Mouse (Mus musculus) heart, postnatal 0 days (tissue): ENCODE results near the gene Comtd1. TPM values are rescaled to one million over a fixed set of nuclear protein-coding genes. Genes with fewer than 3 reads are reported as not detected.
A peak's percentile ranks its signal among the peaks of the same experiment; 100 is the strongest.

Experiments used
- ATAC-seq: fragments of 200-750 bp; cut with Nextera tagmentation; 2 replicates; pipeline ENCODE4 v1.8.0; 2017; ENCODE audit warnings: low read depth, moderate number of reproducible peaks, moderate library complexity; ENCODE audit not compliant: insufficient read depth
- DNase-seq: peaks from one replicate; pipeline ENCODE4 v3.0.0-alpha.2; 2016; ENCODE audit warnings: low spot score
- H3K27ac ChIP-seq: fragments of 300-500 bp; sonication (generic); 2 replicates; pipeline ENCODE4 v1.5.1; 2014; ENCODE audit warnings: low read depth, mild to moderate bottlenecking
- H3K27me3 ChIP-seq: fragments of 300-500 bp; sonication (generic); 2 replicates; pipeline ENCODE4 v1.6.1; 2014; ENCODE audit warnings: low read length, mixed read lengths; ENCODE audit not compliant: control insufficient read depth, insufficient read depth
- H3K36me3 ChIP-seq: fragments of 300-500 bp; sonication (generic); replicated peaks from 2 replicates; pipeline ENCODE4 v1.6.1; 2014; ENCODE audit warnings: low read length, mixed read lengths; ENCODE audit not compliant: control insufficient read depth, insufficient read depth
- H3K4me1 ChIP-seq: fragments of 300-500 bp; sonication (generic); 2 replicates; pipeline ENCODE4 v1.6.1; 2014; ENCODE audit warnings: antibody characterized with exemption; ENCODE audit not compliant: control insufficient read depth, insufficient read depth
- H3K4me2 ChIP-seq: fragments of 300-500 bp; sonication (generic); 2 replicates; pipeline ENCODE4 v1.6.1; 2014; ENCODE audit warnings: low read depth, mild to moderate bottlenecking, low read length, moderate library complexity
- H3K4me3 ChIP-seq: fragments of 300-500 bp; sonication (generic); 2 replicates; pipeline ENCODE4 v1.5.1; 2014; ENCODE audit warnings: low read depth, low read length
- H3K9ac ChIP-seq: fragments of 300-500 bp; sonication (generic); replicated peaks from 2 replicates; pipeline ENCODE4 v1.6.1; 2014; ENCODE audit warnings: low read depth, low read length, mixed read lengths
- H3K9me3 ChIP-seq: fragments of 300-500 bp; sonication (generic); replicated peaks from 2 replicates; pipeline ENCODE4 v1.6.1; 2016; ENCODE audit warnings: low read length; ENCODE audit not compliant: control insufficient read depth
- CTCF ChIP-seq: IDR thresholded peaks from 2 replicates; pipeline ENCODE4 v1.5.1; 2016; ENCODE audit warnings: antibody characterized with exemption, control low read depth, low read depth
- EP300 ChIP-seq: IDR thresholded peaks from 2 replicates; pipeline ENCODE4 v1.6.1; 2016; ENCODE audit warnings: antibody characterized with exemption, low read depth
- WGBS: fragments of 180-500 bp; shearing (Covaris S2); extraction: QIAGEN DNeasy Blood & Tissue Kit; methylation state at CpG from one replicate; pipeline ENCODE4 v1.1.7; 2014; 5-methylcytosine and 5-hydroxymethylcytosine counted together
- polyA plus RNA-seq: library from polyadenylated mRNA; unstranded; fragments of >200 nt; fragmentation: Nextera tagmentation; extraction: Ambion mirVana; gene quantifications from 2 replicates; pipeline ENCODE4 v1.2.1, GENCODE M21; 2015
- total RNA-seq: library from RNA; depleted of rRNA; stranded (reverse); fragments of >200 nt; gene quantifications from 2 replicates; pipeline ENCODE4 v1.2.3, GENCODE M21; 2014; ENCODE audit warnings: low replicate concordance

Comtd1 gene
- total and polyA plus RNA-seq, 2 experiments from 2014 or later = 27.8 to 53.5 TPM

GRCm38 (mm10) chr14:21822307-21822706 is 26.5 kb downstream of the Comtd1 start:
- ATAC-seq (no peak), DNase-seq (no peak)
- WGBS = 32% methylated on average over 7 of the region's 7 CpGs

GRCm38 (mm10) chr14:21820880-21821505 is 27.8 kb downstream of the Comtd1 start:
- ATAC-seq = peak; percentile 14; the same call in 1 of the 2 replicates
- H3K4me2 ChIP-seq = no peak overlapping the region
- WGBS = 76% methylated on average over 4 of the region's 4 CpGs
- no peaks in the 10 kb centered on the region for H3K9me3 ChIP-seq
- no peaks in the 10 kb centered on the region for H3K36me3 ChIP-seq
- H3K4me3 ChIP-seq = no peak overlapping the region
- DNase-seq = peak; percentile 4
- peak overlapping the region; percentile 21; the same call in 1 of the 2 replicates for H3K27ac ChIP-seq
- peaks cover 39% of the 10 kb centered on the region for H3K4me1 ChIP-seq
- no peaks in the 10 kb centered on the region for H3K27me3 ChIP-seq
- no peak overlapping the region for H3K9ac ChIP-seq
- no peak for TF ChIP-seq EP300
- peak; percentile 30 for TF ChIP-seq CTCF

More at GRCm38 (mm10) chr14:21822307-21822706, 26.5 kb downstream of the Comtd1 start:
- H3K36me3 ChIP-seq = no peaks in the 10 kb centered on the region
- no peak overlapping the region for H3K4me2 ChIP-seq
- no peaks in the 10 kb centered on the region for H3K27me3 ChIP-seq
- H3K27ac ChIP-seq = peak overlapping the region; percentile 98
- no peak overlapping the region for H3K4me3 ChIP-seq
- no peak for TF ChIP-seq CTCF
- TF ChIP-seq EP300 = no peak
- H3K9ac ChIP-seq = no peak overlapping the region
- no peaks in the 10 kb centered on the region for H3K9me3 ChIP-seq
- H3K4me1 ChIP-seq = peaks cover 45% of the 10 kb centered on the region

GRCm38 (mm10) chr14:21817453-21817852 is 31.3 kb downstream of the Comtd1 start:
- WGBS = 71% methylated on average over 4 of the region's 4 CpGs
- no peaks in the 10 kb centered on the region for H3K27me3 ChIP-seq
- ATAC-seq = no peak

GRCm38 (mm10) chr14:21816255-21816654 is 32.5 kb downstream of the Comtd1 start:
- Histone ChIP-seq H3K36me3 (no peaks in the 10 kb centered on the region), H3K4me1 (peaks cover 2% of the 10 kb centered on the region; the same call in 1 of the 2 replicates), H3K9ac (no peak overlapping the region), H3K27ac (no peak overlapping the region), H3K4me3 (no peak overlapping the region), H3K27me3 (no peaks in the 10 kb centered on the region), H3K9me3 (no peaks in the 10 kb centered on the region), H3K4me2 (no peak overlapping the region)
- TF ChIP-seq CTCF (no peak), EP300 (no peak)
- 58% methylated on average over 3 of the region's 3 CpGs for WGBS
- ATAC-seq (no peak), DNase-seq (no peak)

More at GRCm38 (mm10) chr14:21817453-21817852, 31.3 kb downstream of the Comtd1 start:
- no peak overlapping the region for H3K4me2 ChIP-seq
- H3K4me1 ChIP-seq = peaks cover 4% of the 10 kb centered on the region
- H3K27ac ChIP-seq = no peak overlapping the region
- H3K9ac ChIP-seq = no peak overlapping the region
- H3K9me3 ChIP-seq = no peaks in the 10 kb centered on the region
- no peaks in the 10 kb centered on the region for H3K36me3 ChIP-seq
- no peak for DNase-seq
- TF ChIP-seq EP300 (no peak), CTCF (no peak)
- H3K4me3 ChIP-seq = no peak overlapping the region

GRCm38 (mm10) chr14:21814606-21815005 is 34.2 kb downstream of the Comtd1 start:
- Histone ChIP-seq H3K4me3 (no peak overlapping the region), H3K9me3 (no peaks in the 10 kb centered on the region), H3K36me3 (no peaks in the 10 kb centered on the region), H3K4me1 (peaks cover 2% of the 10 kb centered on the region; the same call in 1 of the 2 replicates), H3K27ac (no peak overlapping the region), H3K9ac (no peak overlapping the region), H3K27me3 (no peaks in the 10 kb centered on the region), H3K4me2 (no peak overlapping the region)
- no peak for TF ChIP-seq EP300
- TF ChIP-seq CTCF = no peak
- ATAC-seq = no peak
- 88% methylated on average over 4 of the region's 4 CpGs for WGBS
- no peak for DNase-seq

GRCm38 (mm10) chr14:21813847-21814246 is 34.9 kb downstream of the Comtd1 start:
- no peak overlapping the region for H3K9ac ChIP-seq
- H3K9me3 ChIP-seq = no peaks in the 10 kb centered on the region
- no peak for TF ChIP-seq CTCF
- TF ChIP-seq EP300 = no peak
- H3K4me3 ChIP-seq = no peak overlapping the region
- H3K36me3 ChIP-seq = no peaks in the 10 kb centered on the region
- ATAC-seq (no peak), DNase-seq (peak; percentile 4)
- no peak overlapping the region for H3K4me2 ChIP-seq
- peaks cover 2% of the 10 kb centered on the region; the same call in 1 of the 2 replicates for H3K4me1 ChIP-seq
- H3K27me3 ChIP-seq = no peaks in the 10 kb centered on the region
- no peak overlapping the region for H3K27ac ChIP-seq
- 75% methylated on average over 3 of the region's 3 CpGs for WGBS
